Mouse (Mus musculus) left cerebral cortex, adult 18-20 months (tissue): Measurements from ENCODE around the gene Lrfn3. TPM values are rescaled to one million over a fixed set of nuclear protein-coding genes. Genes with fewer than 3 reads are reported as not detected.
A peak's percentile ranks its signal among the peaks of the same experiment; 100 is the strongest.

Experiments used
- DNase-seq, 2 experiments: peaks; one replicate each; pipeline ENCODE4 v3.0.0; 2021 to 2022; ENCODE audit warnings: low spot score in 2 of 2, mixed read lengths in 1 of 2
- total RNA-seq, 2 experiments: library from RNA; stranded (reverse); gene quantifications; 2 replicates each; pipeline ENCODE4 v1.2.3; 2021

The Lrfn3 gene
- total RNA-seq, 2 experiments from 2014 or later = 33.5 to 36.4 TPM

DNA sequence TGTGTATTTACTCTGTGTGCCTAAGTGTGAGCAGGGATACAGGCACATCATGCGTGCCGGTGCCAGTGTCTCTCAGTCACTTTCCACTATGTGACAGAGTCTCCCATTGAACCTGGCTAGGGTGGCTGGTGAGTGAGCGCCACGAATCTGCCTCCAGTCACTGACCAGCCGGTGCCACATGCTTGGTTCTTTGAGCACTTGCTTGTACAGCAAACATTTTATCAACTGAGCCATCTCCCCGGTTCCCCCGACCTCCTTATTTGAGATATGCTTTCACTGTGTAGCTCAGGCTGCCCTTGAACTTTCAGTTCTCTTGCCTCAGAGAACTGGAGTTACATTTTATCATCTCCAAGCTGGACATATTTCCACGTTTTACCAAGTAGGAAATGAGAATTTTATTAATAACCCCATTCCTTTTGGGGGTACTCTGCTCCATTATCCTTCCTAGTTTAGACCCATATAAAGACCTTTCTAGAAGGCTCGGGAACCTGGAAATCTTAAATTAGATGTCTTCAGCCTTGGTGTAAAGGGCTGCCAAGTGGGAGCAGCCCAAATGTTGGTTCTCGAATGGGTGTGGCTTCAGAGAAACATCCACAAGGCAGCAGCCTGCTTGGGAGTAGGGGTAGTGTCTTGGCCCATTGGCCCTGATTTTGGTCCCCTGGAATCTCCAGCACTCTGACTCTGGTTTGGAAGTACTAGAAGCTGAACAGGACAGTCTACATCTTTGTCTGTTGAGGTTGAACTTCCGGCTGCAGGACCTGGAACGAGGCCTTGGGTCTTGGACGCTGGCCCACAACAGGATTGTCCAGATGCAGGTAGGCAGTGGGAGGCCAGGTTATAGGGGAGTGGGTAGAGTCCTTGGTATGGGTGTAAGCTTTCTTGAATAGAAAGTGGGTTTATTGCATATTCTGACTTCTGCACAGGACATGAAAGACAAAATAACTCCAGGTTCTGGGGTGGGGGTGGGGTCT lies 46.7 kb downstream of the Lrfn3 start:
- no peak for DNase-seq

DNA sequence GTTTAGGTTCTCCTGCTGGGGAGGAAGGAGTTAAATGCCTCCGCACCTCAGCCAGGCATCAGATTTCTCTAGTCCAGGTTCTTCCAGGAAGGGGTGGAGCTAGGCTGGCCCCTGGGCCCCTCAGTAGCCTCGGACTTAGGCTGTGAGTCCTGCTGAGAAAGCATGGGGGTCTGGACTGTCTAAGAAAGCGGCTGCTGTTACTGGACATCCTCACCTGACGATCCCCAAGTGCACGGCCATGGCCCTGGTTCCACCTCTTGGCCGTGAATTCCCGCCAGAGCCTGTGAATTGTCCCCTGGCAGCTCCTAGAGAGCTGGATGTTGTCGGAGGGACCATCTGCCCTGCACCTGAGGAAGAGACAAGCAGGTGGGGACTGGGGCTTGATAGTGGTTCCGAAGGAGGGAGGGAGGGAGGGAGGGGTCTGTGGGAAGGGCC lies 47.8 kb downstream of the Lrfn3 start, which contains the start of gene Syne4:
Gene Syne4, plus strand, starts transcription at position 87 of the 435 bp plus-strand sequence.
- DNase-seq = no peak

DNA sequence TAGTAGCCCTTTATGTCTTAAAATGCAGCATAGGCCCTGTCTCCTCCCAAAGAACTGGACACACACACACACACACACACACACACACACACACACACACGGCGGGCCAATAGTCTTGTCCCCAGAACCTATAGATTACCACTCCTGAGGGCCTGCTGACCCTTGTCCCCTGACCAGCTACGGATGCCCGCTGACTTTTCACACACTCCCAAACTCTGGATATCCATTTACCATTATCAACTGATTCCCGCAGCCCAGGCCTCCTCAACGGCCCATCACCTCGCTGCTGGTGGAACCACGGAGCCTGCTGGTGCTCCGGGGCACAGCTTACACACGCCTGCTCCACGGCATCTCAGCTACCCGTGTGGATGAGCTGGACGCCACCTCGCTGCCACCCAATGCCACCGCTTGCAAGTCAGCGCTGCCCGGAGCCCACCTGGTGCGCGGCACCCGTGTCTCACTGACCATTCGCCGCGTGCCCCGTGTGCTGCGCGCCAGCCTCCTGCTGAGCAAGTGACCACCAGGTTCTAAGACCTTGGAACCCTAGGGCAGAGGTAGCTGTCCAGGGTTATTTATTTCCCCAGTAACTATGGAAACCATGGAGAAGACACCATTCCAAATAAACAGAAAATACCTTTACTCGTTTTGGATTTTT lies 48.8 kb downstream of the Lrfn3 start:
- DNase-seq = no peak

DNA sequence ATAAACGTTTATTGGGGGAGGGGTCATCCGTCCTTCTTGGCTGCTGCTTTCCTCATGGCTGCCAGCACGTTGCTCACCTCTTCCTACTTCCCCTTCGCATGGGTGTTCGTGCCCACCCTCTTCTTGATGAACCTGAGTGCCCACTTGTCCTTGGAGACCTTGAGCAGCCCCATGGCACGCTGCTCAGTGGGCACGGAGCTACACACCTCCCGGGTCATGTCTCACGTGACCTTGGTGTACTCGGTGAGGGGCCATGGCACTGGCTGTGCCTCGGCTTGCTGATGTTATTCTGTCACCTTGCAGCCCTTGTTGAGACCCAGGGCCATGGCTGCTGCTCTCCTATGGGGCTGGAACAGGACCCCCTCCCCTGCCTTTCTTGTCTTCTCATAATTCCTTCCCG lies 52.4 kb downstream of the Lrfn3 start:
- DNase-seq = no peak

DNA sequence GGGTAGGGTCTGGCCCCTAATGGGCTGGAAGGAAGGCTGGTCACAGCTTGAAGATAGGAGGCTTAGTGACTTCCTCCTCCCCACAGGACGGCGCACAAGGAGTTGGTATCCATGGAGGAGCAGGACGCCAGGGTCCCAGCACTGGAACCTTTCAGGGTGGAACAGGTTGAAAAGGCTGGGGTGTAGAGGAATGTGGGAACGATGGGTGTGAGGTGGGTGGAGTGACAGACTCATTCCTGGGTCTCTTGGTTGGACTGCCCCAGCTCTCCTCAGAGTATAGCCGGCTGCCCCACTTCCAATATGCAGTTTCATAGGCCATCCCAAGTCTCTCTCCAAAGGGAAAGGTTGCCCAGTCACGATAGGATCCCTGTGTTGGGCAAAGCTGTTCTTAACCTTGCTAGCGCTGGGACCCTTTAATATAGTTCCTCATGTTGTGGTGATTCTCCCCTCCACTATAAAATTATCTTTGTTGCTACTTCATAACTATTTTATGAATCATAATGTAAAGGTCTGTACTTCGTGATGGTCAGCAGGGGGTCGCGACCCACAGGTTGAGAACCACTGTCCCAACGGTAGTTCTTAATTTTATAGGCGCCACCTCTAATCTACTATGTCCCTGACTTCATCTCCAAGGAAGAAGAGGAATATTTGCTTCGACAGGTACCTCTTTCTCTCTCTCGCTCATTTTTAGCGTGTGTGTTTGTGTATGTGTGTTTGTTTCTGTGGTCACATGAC lies 53.0 kb downstream of the Lrfn3 start:
- no peak for DNase-seq

DNA sequence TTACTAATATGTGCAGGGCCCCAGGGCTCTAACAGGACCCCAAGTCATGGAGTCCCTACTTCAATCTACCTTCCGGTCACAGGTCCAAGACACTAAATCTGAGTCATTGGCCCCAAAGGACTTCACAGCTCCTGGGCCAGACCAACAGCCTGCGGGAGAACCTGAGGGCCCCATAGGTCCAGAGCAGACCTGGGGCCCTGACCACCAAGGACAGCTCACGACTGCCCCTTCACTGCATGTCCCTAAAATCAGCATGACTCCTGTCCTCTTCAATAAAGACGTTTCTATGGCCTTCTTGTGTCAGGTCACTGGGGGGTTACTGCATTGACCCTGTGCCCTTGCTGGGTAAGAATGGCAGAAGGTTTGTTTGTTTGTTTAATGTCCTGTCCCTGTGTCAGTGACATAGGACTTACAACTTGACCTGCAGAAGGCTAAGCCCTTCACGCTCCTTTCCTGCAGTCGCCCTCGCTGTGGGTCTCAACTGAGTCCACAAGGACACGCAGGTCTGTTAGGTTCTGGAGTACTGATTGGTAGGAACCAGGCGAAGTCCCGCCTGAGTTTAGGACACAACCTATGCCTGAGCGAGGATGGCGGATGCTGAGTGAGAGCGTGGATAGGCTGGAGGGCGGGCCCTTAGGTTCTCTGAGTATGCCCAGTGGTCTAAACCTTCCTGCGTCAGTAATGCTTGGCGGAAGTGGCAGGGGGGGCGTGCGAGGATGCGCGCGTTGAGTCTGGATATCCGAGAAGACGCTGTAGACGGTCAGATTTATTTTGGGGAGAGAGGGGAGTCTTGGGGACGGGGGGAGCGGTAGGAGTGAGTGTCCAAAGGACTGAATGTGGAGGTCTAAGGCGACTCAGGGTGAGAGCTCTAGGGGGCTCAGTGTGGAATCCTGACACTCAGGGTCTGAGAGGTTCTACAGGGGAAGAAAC lies 54.2 kb downstream of the Lrfn3 start, which contains the start of gene Alkbh6:
Gene Alkbh6, plus strand, starts transcription at position 642 of the 930 bp plus-strand sequence.
- peak; percentile 90 to 96 for DNase-seq

DNA sequence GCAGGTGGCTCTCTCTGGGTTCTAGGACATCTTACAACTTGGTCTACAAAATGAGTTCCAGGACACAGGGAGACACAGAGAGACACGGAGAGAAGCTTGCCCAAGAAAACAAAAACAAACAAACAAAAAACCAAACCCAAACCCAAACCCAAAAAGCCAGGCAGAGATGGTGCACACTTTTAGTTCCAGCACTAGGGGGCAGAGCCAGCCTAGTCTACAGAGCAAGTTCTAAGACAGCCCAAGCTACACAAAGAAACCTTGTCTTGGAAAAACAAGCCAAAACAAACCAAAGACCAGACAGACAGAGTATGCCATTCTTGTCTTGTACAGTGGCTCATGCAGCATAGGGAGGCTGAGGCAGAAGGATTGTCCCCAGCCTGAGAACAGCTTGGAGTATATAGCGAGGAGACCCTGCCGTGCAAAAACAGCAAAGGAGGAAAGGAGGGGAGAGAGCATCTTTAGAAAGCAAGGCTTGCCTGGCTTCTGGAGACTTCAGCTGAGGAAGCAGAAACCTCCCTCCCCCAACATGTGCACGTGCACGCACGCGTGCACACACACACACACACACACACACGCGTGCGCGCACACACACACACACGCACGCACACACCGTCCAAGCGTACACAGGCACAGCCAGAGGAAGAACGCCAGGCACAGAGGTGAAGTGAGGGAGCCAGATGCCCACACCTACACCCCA lies 56.3 kb downstream of the Lrfn3 start:
- no peak for DNase-seq

Other genes with a start within 250 kb of the Lrfn3 start
- gene Zfp382, start 240.8 kb downstream of the Lrfn3 start, total RNA-seq = 10 to 100 TPM; 31.3 to 36.0 TPM
- gene Zfp146, start 193.0 kb downstream of the Lrfn3 start, total RNA-seq = 10 to 100 TPM; 48.4 to 48.7 TPM
- 1 to 10 TPM; 4.7 to 5.8 TPM for gene Cox7a1, start 178.6 kb downstream of the Lrfn3 start, total RNA-seq
- gene Capns1, start 164.0 kb downstream of the Lrfn3 start, total RNA-seq = 100 to 1,000 TPM; 174 to 176 TPM
- 10 to 100 TPM; 58.0 to 60.0 TPM for gene Polr2i, start 130.8 kb downstream of the Lrfn3 start, total RNA-seq
- 100 to 1,000 TPM; 127 to 141 TPM for gene Tbcb, start 130.5 kb downstream of the Lrfn3 start, total RNA-seq
- gene Ovol3, start 127.0 kb downstream of the Lrfn3 start, total RNA-seq = not detected
- under 1 TPM; 0.26 to 0.37 TPM for gene Thap8, start 82.7 kb downstream of the Lrfn3 start, total RNA-seq
- 1 to 10 TPM; 1.1 to 1.9 TPM for gene Wdr62, start 82.4 kb downstream of the Lrfn3 start, total RNA-seq
- gene Clip3, start 71.0 kb downstream of the Lrfn3 start, total RNA-seq = 100 to 1,000 TPM; 443 to 457 TPM
- 10 to 100 TPM; 67.0 to 68.5 TPM for gene Alkbh6, start 54.1 kb downstream of the Lrfn3 start, total RNA-seq
- 10 to 100 TPM; 13.8 to 15.6 TPM for gene Syne4, start 48.0 kb downstream of the Lrfn3 start, total RNA-seq
- gene E130208F15Rik, start 41.0 kb downstream of the Lrfn3 start, total RNA-seq = under 1 TPM; 0.35 to 0.56 TPM
- gene Sdhaf1, start 38.9 kb downstream of the Lrfn3 start, total RNA-seq = 1 to 10 TPM; 6.4 to 7.5 TPM
- 10 to 100 TPM; 29.8 to 30.7 TPM for gene Tyrobp, start 51.0 kb upstream of the Lrfn3 start, total RNA-seq
- 1 to 10 TPM in 1 of 2 experiments, not detected in 1; 1.8 TPM for gene Hcst, start 57.1 kb upstream of the Lrfn3 start, total RNA-seq
- gene Nfkbid, start 59.0 kb upstream of the Lrfn3 start, total RNA-seq = 1 to 10 TPM; 3.9 to 4.1 TPM
- 1,000 to 10,000 TPM; 1,233 to 1,333 TPM for gene Aplp1, start 82.8 kb upstream of the Lrfn3 start, total RNA-seq
- 1 to 10 TPM; 8.2 to 8.3 TPM for gene Kirrel2, start 94.9 kb upstream of the Lrfn3 start, total RNA-seq
- under 1 TPM; 0.44 to 0.52 TPM for gene Nphs1, start 95.5 kb upstream of the Lrfn3 start, total RNA-seq
- not detected for gene Prodh2, start 130.8 kb upstream of the Lrfn3 start, total RNA-seq
- gene Arhgap33, start 172.3 kb upstream of the Lrfn3 start, total RNA-seq = 100 to 1,000 TPM; 179 to 187 TPM
- gene Hspb6, start 189.4 kb upstream of the Lrfn3 start, total RNA-seq = 1 to 10 TPM; 3.7 to 4.3 TPM
- 1 to 10 TPM; 3.8 TPM for gene Proser3, start 189.5 kb upstream of the Lrfn3 start, total RNA-seq
- 10 to 100 TPM; 56.8 to 60.4 TPM for gene Lin37, start 197.1 kb upstream of the Lrfn3 start, total RNA-seq
- gene U2af1l4, start 200.5 kb upstream of the Lrfn3 start, total RNA-seq = 10 to 100 TPM; 64.4 to 71.5 TPM
- 1 to 10 TPM; 7.5 to 8.1 TPM for gene Gm49396, start 200.6 kb upstream of the Lrfn3 start, total RNA-seq
- 10 to 100 TPM; 87.7 to 94.4 TPM for gene Psenen, start 200.9 kb upstream of the Lrfn3 start, total RNA-seq
- 1 to 10 TPM; 2.9 to 4.7 TPM for gene Igflr1, start 202.7 kb upstream of the Lrfn3 start, total RNA-seq
- 10 to 100 TPM; 40.0 to 48.4 TPM for gene Kmt2b, start 226.0 kb upstream of the Lrfn3 start, total RNA-seq
- gene Zbtb32, start 236.1 kb upstream of the Lrfn3 start, total RNA-seq = not detected